In the genomic region with DNA sequence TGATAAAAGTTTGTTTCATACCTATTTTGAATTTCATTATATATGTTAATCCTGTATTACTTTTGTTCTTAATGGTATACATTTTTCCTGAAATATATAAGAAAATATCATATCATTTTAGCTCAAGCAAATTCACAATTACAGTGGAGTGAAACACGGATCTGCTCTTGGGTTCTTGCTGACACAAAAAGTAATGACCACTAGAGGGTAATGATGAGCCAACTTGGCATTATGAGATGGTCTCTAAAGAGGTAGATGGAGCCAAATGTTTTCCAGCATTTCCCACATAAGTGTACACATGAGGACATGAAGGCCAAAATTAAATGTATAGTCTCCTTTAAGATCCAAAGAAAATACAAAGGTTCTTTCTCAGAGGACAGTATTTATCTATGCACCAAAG, we compare ENCODE assay signal across 12 mouse cellular contexts. TPM values are rescaled to one million over a fixed set of nuclear protein-coding genes. Genes with fewer than 3 reads are reported as not detected.
DNase-seq lines count a peak whose midpoint lies in the region; ATAC-seq and TF ChIP-seq lines count a peak whose summit lies in the region.
"Had no signal": no experiment of that assay in that cellular context is flagged by ENCODE, and none has a peak within 500 bp of the region (broad histone marks: within the 10 kb centered on the region; RNA-seq: fewer than 3 reads in every experiment).

No protein-coding gene starts in this region.

- no peak for TF ChIP-seq EP300 in liver, embryonic 14.5 days (IDR thresholded peaks at IDR 0.05; ENCODE audit: low read depth)

- no peaks in the 10 kb centered on the region for H3K4me1 ChIP-seq in forebrain, embryonic 14.5 days (ENCODE audit: control insufficient read depth, insufficient read depth, low read length)
- H3K4me1 ChIP-seq in forebrain, embryonic 10.5 days = no peaks in the 10 kb centered on the region
- no peaks in the 10 kb centered on the region for H3K4me1 ChIP-seq in liver, embryonic 14.5 days (replicated peaks; ENCODE audit: control insufficient read depth in 2 of 2, insufficient read depth in 2 of 2, low read length in 1 of 2)
- no peaks in the 10 kb centered on the region for H3K4me1 ChIP-seq in liver, embryonic 11.5 days (replicated peaks; ENCODE audit: control insufficient read depth, insufficient read depth, low read length)
- H3K4me1 ChIP-seq: midbrain, embryonic 15.5 days had no signal

- TF ChIP-seq CTCF in liver, embryonic 14.5 days (IDR thresholded peaks at IDR 0.05; ENCODE audit: low read depth) = peak; percentile 23; the same call in 1 of the 2 replicates

- no peak overlapping the region for H3K4me3 ChIP-seq in forebrain, embryonic 14.5 days (ENCODE audit: low read depth, low read length)
- H3K4me3 ChIP-seq in forebrain, embryonic 10.5 days = no peak overlapping the region
- no peak overlapping the region for H3K4me3 ChIP-seq in liver, embryonic 14.5 days (ENCODE audit: insufficient read depth in 1 of 2, low read depth in 2 of 2, low read length in 2 of 2)
- no peak overlapping the region for H3K4me3 ChIP-seq in liver, embryonic 11.5 days (ENCODE audit: low read depth, low read length)
- H3K4me3 ChIP-seq: midbrain, embryonic 15.5 days had no signal

- no peak overlapping the region for H3K27ac ChIP-seq in forebrain, embryonic 14.5 days (ENCODE audit: low read depth, low read length)
- no peak overlapping the region for H3K27ac ChIP-seq in forebrain, embryonic 10.5 days
- H3K27ac ChIP-seq in liver, embryonic 14.5 days = no peak overlapping the region
- H3K27ac ChIP-seq in liver, embryonic 11.5 days (ENCODE audit: low read depth, low read length) = no peak overlapping the region
- H3K27ac ChIP-seq: midbrain, embryonic 15.5 days had no signal

- H3K9ac ChIP-seq in forebrain, embryonic 14.5 days (ENCODE audit: low read length) = no peak overlapping the region
- no peak overlapping the region for H3K9ac ChIP-seq in liver, embryonic 14.5 days (replicated peaks)
- H3K9ac ChIP-seq in liver, embryonic 11.5 days (ENCODE audit: low read depth, low read length) = no peak overlapping the region
- H3K9ac ChIP-seq: midbrain, embryonic 15.5 days had no signal

- H3K4me2 ChIP-seq in forebrain, embryonic 14.5 days (ENCODE audit: low read length) = no peak overlapping the region
- H3K4me2 ChIP-seq in liver, embryonic 14.5 days (ENCODE audit: low read depth) = no peak overlapping the region
- H3K4me2 ChIP-seq in liver, embryonic 11.5 days = no peak overlapping the region
- H3K4me2 ChIP-seq: midbrain, embryonic 15.5 days had no signal

- no peaks in the 10 kb centered on the region for H3K36me3 ChIP-seq in forebrain, embryonic 14.5 days (ENCODE audit: control insufficient read depth, insufficient read depth, low read length)
- no peaks in the 10 kb centered on the region for H3K36me3 ChIP-seq in forebrain, embryonic 10.5 days (replicated peaks)
- no peaks in the 10 kb centered on the region for H3K36me3 ChIP-seq in liver, embryonic 14.5 days (replicated peaks; ENCODE audit: control insufficient read depth, insufficient read depth, low read depth)
- H3K36me3 ChIP-seq in liver, embryonic 11.5 days (ENCODE audit: control insufficient read depth, insufficient read depth, low read length) = no peaks in the 10 kb centered on the region
- H3K36me3 ChIP-seq: midbrain, embryonic 15.5 days had no signal

- no peaks in the 10 kb centered on the region for H3K9me3 ChIP-seq in forebrain, embryonic 14.5 days (replicated peaks; ENCODE audit: control insufficient read depth, low read length)
- H3K9me3 ChIP-seq in forebrain, embryonic 10.5 days = no peaks in the 10 kb centered on the region
- H3K9me3 ChIP-seq in liver, embryonic 14.5 days (ENCODE audit: control insufficient read depth, low read length) = no peaks in the 10 kb centered on the region
- no peaks in the 10 kb centered on the region for H3K9me3 ChIP-seq in liver, embryonic 11.5 days (ENCODE audit: control insufficient read depth, low read length)
- H3K9me3 ChIP-seq: midbrain, embryonic 15.5 days had no signal

- WGBS in forebrain, embryonic 14.5 days = 9% methylated on average over 1 of the region's 1 CpGs
- WGBS in forebrain, embryonic 10.5 days = 8% methylated on average over 1 of the region's 1 CpGs
- 4% methylated on average over 1 of the region's 1 CpGs for WGBS in liver, embryonic 14.5 days (ENCODE audit: insufficient replicate concordance)
- 13% methylated on average over 1 of the region's 1 CpGs for WGBS in liver, embryonic 11.5 days

- no peaks in the 10 kb centered on the region for H3K27me3 ChIP-seq in forebrain, embryonic 14.5 days (replicated peaks; ENCODE audit: control insufficient read depth, insufficient read depth, low read length)
- no peaks in the 10 kb centered on the region; the same call in 1 of the 2 replicates for H3K27me3 ChIP-seq in forebrain, embryonic 10.5 days (ENCODE audit: poor library complexity, severe bottlenecking)
- no peaks in the 10 kb centered on the region for H3K27me3 ChIP-seq in liver, embryonic 14.5 days (ENCODE audit: control insufficient read depth, insufficient read depth, low read length)
- no peaks in the 10 kb centered on the region for H3K27me3 ChIP-seq in liver, embryonic 11.5 days (replicated peaks; ENCODE audit: control insufficient read depth, insufficient read depth, low read length)

- ATAC-seq in forebrain, embryonic 14.5 days = 0 out of 2 replicates have a peak, but pooled peaks have one; percentile 23
- no peak for ATAC-seq in liver, embryonic 14.5 days (ENCODE audit: insufficient read depth)
- ATAC-seq in liver, embryonic 11.5 days (replicated peaks; ENCODE audit: low FRiP score) = no peak
- ATAC-seq: midbrain, embryonic 15.5 days had no signal

- DNase-seq in forebrain, embryonic 14.5 days (ENCODE audit: low spot score) = peak; percentile 71
- no peak for DNase-seq in forebrain, embryonic 10.5 days (ENCODE audit: extremely low spot score, low spot score)
- DNase-seq in liver, embryonic 14.5 days (ENCODE audit: low read depth in 3 of 3, low spot score in 3 of 3) = no peak
- no peak for DNase-seq in liver, embryonic 11.5 days (ENCODE audit: low spot score)
- peak; percentile 24 for DNase-seq in R1 (ENCODE audit: low read depth, low spot score)
- peak; percentile 8 for DNase-seq in retina, adult 2 months (ENCODE audit: low read depth, low spot score)
- no peak for DNase-seq in left cerebral cortex, adult 8-10 months (ENCODE audit: low spot score in 2 of 2)
- DNase-seq in urinary bladder, postnatal 25 days (ENCODE audit: low spot score) = no peak
- DNase-seq: heart, postnatal 14 days; spleen, adult 18-20 months had no signal

RNA-seq across cellular contexts. Expression of a gene that starts 3.1 kb away (rescaled TPM):
- not detected in 2 replicates for polyA plus RNA-seq in forebrain, embryonic 14.5 days (2014; fragmentation: Nextera tagmentation; extraction: Ambion mirVana)
- not detected in 2 replicates for polyA plus RNA-seq in forebrain, embryonic 10.5 days (2016; fragmentation: Nextera tagmentation; extraction: Ambion mirVana)
- not detected in 2 replicates for polyA plus RNA-seq in liver, embryonic 14.5 days (2012; rRNA removed)
- not detected in 2 replicates for polyA plus RNA-seq in liver, embryonic 14.5 days (2014; fragmentation: Nextera tagmentation; extraction: Ambion mirVana)
- not detected in 2 replicates for polyA plus RNA-seq in liver, embryonic 11.5 days (2014; fragmentation: Nextera tagmentation; extraction: Ambion mirVana)
- not detected for total RNA-seq in left cerebral cortex, adult 8-10 months (2022)
- total RNA-seq: heart, postnatal 14 days had no signal
- polyA plus RNA-seq: midbrain, embryonic 15.5 days had no signal

RNA-seq across cellular contexts. Expression of a gene that starts 8.9 kb away (rescaled TPM):
- polyA plus RNA-seq in forebrain, embryonic 14.5 days (2014; fragmentation: Nextera tagmentation; extraction: Ambion mirVana) = not detected in 2 replicates
- polyA plus RNA-seq in forebrain, embryonic 10.5 days (2016; fragmentation: Nextera tagmentation; extraction: Ambion mirVana) = not detected in 2 replicates
- polyA plus RNA-seq in liver, embryonic 14.5 days (2012; rRNA removed) = not detected in 2 replicates
- polyA plus RNA-seq in liver, embryonic 14.5 days (2014; fragmentation: Nextera tagmentation; extraction: Ambion mirVana) = not detected in 2 replicates
- polyA plus RNA-seq in liver, embryonic 11.5 days (2014; fragmentation: Nextera tagmentation; extraction: Ambion mirVana) = not detected in 2 replicates
- total RNA-seq in left cerebral cortex, adult 8-10 months (2022) = not detected
- total RNA-seq: heart, postnatal 14 days; layer of hippocampus, postnatal 25 days had no signal
- polyA plus RNA-seq: midbrain, embryonic 15.5 days had no signal

RNA-seq across cellular contexts. Expression of a gene that starts 20.3 kb away (rescaled TPM):
- polyA plus RNA-seq in forebrain, embryonic 14.5 days (2014; fragmentation: Nextera tagmentation; extraction: Ambion mirVana) = not detected in 2 replicates
- not detected in 2 replicates for polyA plus RNA-seq in forebrain, embryonic 10.5 days (2016; fragmentation: Nextera tagmentation; extraction: Ambion mirVana)
- polyA plus RNA-seq in liver, embryonic 14.5 days (2012; rRNA removed) = not detected in 2 replicates
- polyA plus RNA-seq in liver, embryonic 14.5 days (2014; fragmentation: Nextera tagmentation; extraction: Ambion mirVana) = not detected in 2 replicates
- polyA plus RNA-seq in liver, embryonic 11.5 days (2014; fragmentation: Nextera tagmentation; extraction: Ambion mirVana) = not detected in 2 replicates
- not detected for total RNA-seq in left cerebral cortex, adult 8-10 months (2022)
- total RNA-seq: heart, postnatal 14 days; layer of hippocampus, postnatal 25 days had no signal
- polyA plus RNA-seq: midbrain, embryonic 15.5 days had no signal

RNA-seq across cellular contexts. Expression of a gene that starts 27.3 kb away (rescaled TPM):
- 509 and 677 TPM in 2 replicates for polyA plus RNA-seq in forebrain, embryonic 14.5 days (2014; fragmentation: Nextera tagmentation; extraction: Ambion mirVana)
- polyA plus RNA-seq in forebrain, embryonic 10.5 days (2016; fragmentation: Nextera tagmentation; extraction: Ambion mirVana) = 324 and 343 TPM in 2 replicates
- polyA plus RNA-seq in liver, embryonic 14.5 days (2012; rRNA removed) = 98.4 and 99.3 TPM in 2 replicates
- 230 and 237 TPM in 2 replicates for polyA plus RNA-seq in liver, embryonic 14.5 days (2014; fragmentation: Nextera tagmentation; extraction: Ambion mirVana)
- polyA plus RNA-seq in liver, embryonic 11.5 days (2014; fragmentation: Nextera tagmentation; extraction: Ambion mirVana) = 320 and 354 TPM in 2 replicates
- total RNA-seq in left cerebral cortex, adult 8-10 months (2022) = 100 to 1,000 TPM; 199 to 246 (median 216) TPM

RNA-seq across cellular contexts. Expression of a gene that starts 28.9 kb away (rescaled TPM):
- not detected in 2 replicates for polyA plus RNA-seq in forebrain, embryonic 14.5 days (2014; fragmentation: Nextera tagmentation; extraction: Ambion mirVana)
- not detected in 2 replicates for polyA plus RNA-seq in forebrain, embryonic 10.5 days (2016; fragmentation: Nextera tagmentation; extraction: Ambion mirVana)
- not detected in 2 replicates for polyA plus RNA-seq in liver, embryonic 14.5 days (2012; rRNA removed)
- not detected in 2 replicates for polyA plus RNA-seq in liver, embryonic 14.5 days (2014; fragmentation: Nextera tagmentation; extraction: Ambion mirVana)
- polyA plus RNA-seq in liver, embryonic 11.5 days (2014; fragmentation: Nextera tagmentation; extraction: Ambion mirVana) = not detected in 2 replicates
- total RNA-seq in left cerebral cortex, adult 8-10 months (2022) = not detected
- total RNA-seq: heart, postnatal 14 days; layer of hippocampus, postnatal 25 days had no signal
- polyA plus RNA-seq: midbrain, embryonic 15.5 days had no signal

Comparison
In these comparisons a context has a peak if more than half of its experiments do, and no peak if none do; other contexts are left out.
1. DNase-seq: peak in forebrain, embryonic 14.5 days (single experiment), R1 (single experiment) and retina, adult 2 months (single experiment); none in forebrain, embryonic 10.5 days (single experiment), liver, embryonic 14.5 days (0 of 3), liver, embryonic 11.5 days (single experiment), left cerebral cortex, adult 8-10 months (0 of 2) and urinary bladder, postnatal 25 days (single experiment).